Mouse (Mus musculus) stomach, postnatal 0 days (tissue): Measurements from ENCODE around the gene Jmjd7.

Experiments used
- CTCF ChIP-seq: IDR thresholded peaks from 2 replicates; pipeline ENCODE4 v1.5.1; 2016; ENCODE audit warnings: antibody characterized with exemption, low read depth, mild to moderate bottlenecking, moderate library complexity
- EP300 ChIP-seq: optimal IDR thresholded peaks from 2 replicates; pipeline ENCODE3; 2016; ENCODE audit warnings: antibody characterized with exemption

DNA sequence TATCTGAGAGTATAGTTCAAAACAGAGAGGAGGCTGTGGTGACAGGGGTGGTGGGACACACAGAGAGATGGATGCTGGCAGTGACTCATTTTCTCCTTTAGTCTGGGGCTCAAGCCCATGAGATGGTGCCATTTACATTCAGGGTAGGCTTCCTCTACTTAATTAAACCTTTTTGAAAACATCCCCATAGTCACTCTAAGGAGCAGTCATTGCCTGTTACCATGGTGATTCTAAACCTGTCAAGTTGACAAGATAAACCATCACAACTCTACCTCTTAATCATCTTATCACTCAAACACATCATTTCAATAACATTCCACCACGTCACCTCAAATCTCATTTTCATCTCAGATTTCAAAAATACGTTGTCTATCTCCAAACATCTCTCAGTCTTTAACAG is 23.3 kb upstream of the Jmjd7 start:
- TF ChIP-seq CTCF: no peak
- TF ChIP-seq EP300: no peak
